Mouse (Mus musculus) hindbrain, embryonic 16.5 days (tissue): ENCODE measurements around the gene Ahcy. TPM values are rescaled to one million over a fixed set of nuclear protein-coding genes. Genes with fewer than 3 reads are reported as not detected.

ENCODE experiments used
- ATAC-seq: fragments of 200-750 bp; cut with Nextera tagmentation; 2 replicates; pipeline ENCODE4 v1.8.0; 2017; ENCODE audit warnings: moderate TSS enrichment, moderate library complexity
- H3K27ac ChIP-seq: fragments of 300-500 bp; sonication (generic); 2 replicates; pipeline ENCODE4 v1.5.1; 2014; ENCODE audit warnings: low read depth, mild to moderate bottlenecking, control low read depth, low read length, moderate library complexity
- H3K27me3 ChIP-seq: fragments of 300-500 bp; sonication (generic); replicated peaks from 2 replicates; pipeline ENCODE4 v1.6.1; 2014; ENCODE audit warnings: low read length; ENCODE audit not compliant: control insufficient read depth, insufficient read depth
- H3K36me3 ChIP-seq: fragments of 300-500 bp; sonication (generic); 2 replicates; pipeline ENCODE4 v1.6.1; 2014; ENCODE audit warnings: mild to moderate bottlenecking, low read length, moderate library complexity, mixed read lengths; ENCODE audit not compliant: control insufficient read depth, insufficient read depth
- H3K4me1 ChIP-seq: fragments of 300-500 bp; sonication (generic); 2 replicates; pipeline ENCODE4 v1.6.1; 2014; ENCODE audit warnings: low read depth, low read length; ENCODE audit not compliant: control insufficient read depth, insufficient read depth
- H3K4me2 ChIP-seq: fragments of 300-500 bp; sonication (generic); 2 replicates; pipeline ENCODE4 v1.6.1; 2014; ENCODE audit warnings: mild to moderate bottlenecking, low read length, control low read depth, moderate library complexity
- H3K4me3 ChIP-seq: fragments of 300-500 bp; sonication (generic); 2 replicates; pipeline ENCODE4 v1.5.1; 2014; ENCODE audit warnings: mild to moderate bottlenecking, low read length, control low read depth, moderate library complexity
- H3K9ac ChIP-seq: fragments of 300-500 bp; sonication (generic); 2 replicates; pipeline ENCODE4 v1.6.1; 2014; ENCODE audit warnings: low read depth, mild to moderate bottlenecking, control low read depth, low read length, moderate library complexity
- H3K9me3 ChIP-seq: fragments of 300-500 bp; sonication (generic); 2 replicates; pipeline ENCODE4 v1.6.1; 2014; ENCODE audit warnings: mild to moderate bottlenecking, low read length, moderate library complexity; ENCODE audit not compliant: control insufficient read depth
- WGBS: fragments of 180-500 bp; shearing (Covaris S2); extraction: QIAGEN DNeasy Blood & Tissue Kit; methylation state at CpG from one replicate; pipeline ENCODE4 v1.1.7; 2014; 5-methylcytosine and 5-hydroxymethylcytosine counted together
- polyA plus RNA-seq: library from polyadenylated mRNA; unstranded; fragments of >200 nt; fragmentation: Nextera tagmentation; extraction: Ambion mirVana; gene quantifications from 2 replicates; pipeline ENCODE4 v1.2.1, GENCODE M21; 2015

The Ahcy gene
- polyA plus RNA-seq, 1 experiment from 2014 or later: 33.3 TPM

- Histone ChIP-seq H3K27ac (no peak overlapping the region), H3K9me3 (no peaks in the 10 kb centered on the region), H3K4me3 (no peak overlapping the region), H3K27me3 (no peaks in the 10 kb centered on the region), H3K4me2 (no peak overlapping the region), H3K4me1 (peaks cover 5% of the 10 kb centered on the region), H3K36me3 (no peaks in the 10 kb centered on the region), H3K9ac (no peak overlapping the region)
- 68% methylated on average over 4 of the region's 4 CpGs for WGBS
- ATAC-seq: no peak
Measured at GRCm38 (mm10) chr2:155080179-155080530, 5.9 kb upstream of the Ahcy start.

- WGBS: 22% methylated on average over 7 of the region's 7 CpGs
- ATAC-seq: no peak
- Histone ChIP-seq H3K9me3 (no peaks in the 10 kb centered on the region), H3K4me1 (peaks cover 10% of the 10 kb centered on the region), H3K27me3 (no peaks in the 10 kb centered on the region), H3K27ac (no peak overlapping the region), H3K4me2 (no peak overlapping the region), H3K36me3 (no peaks in the 10 kb centered on the region), H3K4me3 (no peak overlapping the region), H3K9ac (no peak overlapping the region)
Measured at GRCm38 (mm10) chr2:155079500-155080178, 5.3 kb upstream of the Ahcy start.

GRCm38 (mm10) chr2:155075649-155076048 lies 1.4 kb upstream of the Ahcy start:
- no peak for ATAC-seq
- WGBS: 84% methylated on average over 6 of the region's 6 CpGs
- Histone ChIP-seq H3K4me3 (no peak overlapping the region), H3K27me3 (no peaks in the 10 kb centered on the region), H3K9me3 (no peaks in the 10 kb centered on the region), H3K4me1 (peaks cover 20% of the 10 kb centered on the region), H3K27ac (no peak overlapping the region), H3K36me3 (no peaks in the 10 kb centered on the region), H3K4me2 (no peak overlapping the region), H3K9ac (no peak overlapping the region)

- peak overlapping the region; percentile 84 for H3K9ac ChIP-seq
- H3K9me3 ChIP-seq: no peaks in the 10 kb centered on the region
- no peaks in the 10 kb centered on the region for H3K27me3 ChIP-seq
- peak overlapping the region; percentile 83 for H3K4me2 ChIP-seq
- peaks cover 20% of the 10 kb centered on the region for H3K4me1 ChIP-seq
- H3K27ac ChIP-seq: peak overlapping the region; percentile 87
- peak; percentile 32 for ATAC-seq
- WGBS: 18% methylated on average over 12 of the region's 12 CpGs
- no peaks in the 10 kb centered on the region for H3K36me3 ChIP-seq
- peak overlapping the region; percentile 68 for H3K4me3 ChIP-seq
Measured at GRCm38 (mm10) chr2:155074766-155075330, 551 bp upstream of the Ahcy start.

GRCm38 (mm10) chr2:155073347-155073746 lies 950 bp downstream of the Ahcy start:
- peaks cover 20% of the 10 kb centered on the region for H3K4me1 ChIP-seq
- peak overlapping the region; percentile 87 for H3K27ac ChIP-seq
- ATAC-seq: no peak
- 26% methylated on average over 3 of the region's 3 CpGs for whole genome bisulfite sequencing
- no peaks in the 10 kb centered on the region; the same call in 1 of the 2 replicates for H3K36me3 ChIP-seq
- H3K4me2 ChIP-seq: peak overlapping the region; percentile 83
- H3K9me3 ChIP-seq: no peaks in the 10 kb centered on the region
- H3K4me3 ChIP-seq: peak overlapping the region; percentile 68
- H3K27me3 ChIP-seq: no peaks in the 10 kb centered on the region
- peak overlapping the region; percentile 84 for H3K9ac ChIP-seq

- Histone ChIP-seq H3K4me1 (peaks cover 20% of the 10 kb centered on the region), H3K36me3 (peaks cover 7% of the 10 kb centered on the region), H3K9ac (no peak overlapping the region), H3K9me3 (no peaks in the 10 kb centered on the region), H3K27me3 (no peaks in the 10 kb centered on the region), H3K4me3 (no peak overlapping the region), H3K27ac (no peak overlapping the region), H3K4me2 (no peak overlapping the region; the same call in 1 of the 2 replicates)
- ATAC-seq: no peak
- WGBS: 83% methylated on average over 8 of the region's 8 CpGs
Measured at GRCm38 (mm10) chr2:155072353-155073145, 1.7 kb downstream of the Ahcy start.

- Histone ChIP-seq H3K27ac (no peak overlapping the region), H3K36me3 (peaks cover 11% of the 10 kb centered on the region), H3K4me3 (no peak overlapping the region), H3K4me2 (no peak overlapping the region), H3K27me3 (no peaks in the 10 kb centered on the region), H3K4me1 (peaks cover 20% of the 10 kb centered on the region), H3K9me3 (no peaks in the 10 kb centered on the region), H3K9ac (no peak overlapping the region)
- 83% methylated on average over 9 of the region's 9 CpGs for WGBS
- no peak for ATAC-seq
Measured at GRCm38 (mm10) chr2:155071027-155071426, 3.3 kb downstream of the Ahcy start.

- 84% methylated on average over 1 of the region's 1 CpGs for WGBS
- no peak overlapping the region for H3K4me2 ChIP-seq
- no peaks in the 10 kb centered on the region for H3K9me3 ChIP-seq
- H3K27ac ChIP-seq: no peak overlapping the region
- H3K4me3 ChIP-seq: no peak overlapping the region
- peaks cover 3% of the 10 kb centered on the region; the same call in 1 of the 2 replicates for H3K36me3 ChIP-seq
- no peaks in the 10 kb centered on the region for H3K27me3 ChIP-seq
- no peaks in the 10 kb centered on the region for H3K4me1 ChIP-seq
- ATAC-seq: no peak
- H3K9ac ChIP-seq: no peak overlapping the region
Measured at GRCm38 (mm10) chr2:155057361-155057760, 16.9 kb downstream of the Ahcy start.

- Histone ChIP-seq H3K9ac (no peak overlapping the region), H3K27me3 (no peaks in the 10 kb centered on the region), H3K27ac (no peak overlapping the region), H3K9me3 (no peaks in the 10 kb centered on the region), H3K4me3 (no peak overlapping the region), H3K4me1 (no peaks in the 10 kb centered on the region; the same call in 1 of the 2 replicates), H3K36me3 (no peaks in the 10 kb centered on the region; the same call in 1 of the 2 replicates), H3K4me2 (no peak overlapping the region)
- WGBS: 84% methylated on average over 5 of the region's 5 CpGs
- ATAC-seq: no peak
Measured at GRCm38 (mm10) chr2:155056076-155056578, 18.2 kb downstream of the Ahcy start.
